Mouse (Mus musculus) E14TG2a.4 (cell line): ENCODE data around the gene Cngb1.
A peak's percentile ranks its signal among the peaks of the same experiment; 100 is the strongest.

Experiments used
- H3K27me3 ChIP-seq: 2 replicates; pipeline ENCODE4 v1.6.1; 2014; ENCODE audit warnings: low read length, control low read depth; ENCODE audit not compliant: insufficient read depth
- H3K36me3 ChIP-seq: 2 replicates; pipeline ENCODE4 v1.6.1; 2014; ENCODE audit warnings: low read length, control low read depth; ENCODE audit not compliant: insufficient read depth
- H3K4me1 ChIP-seq: replicated peaks from 2 replicates; pipeline ENCODE4 v1.6.1; 2014; ENCODE audit warnings: low read depth, low read length, control low read depth
- H3K4me3 ChIP-seq: replicated peaks from 2 replicates; pipeline ENCODE4 v1.5.1; 2014; ENCODE audit warnings: mild to moderate bottlenecking, low read length
- H3K9me3 ChIP-seq: 2 replicates; pipeline ENCODE4 v1.6.1; 2014; ENCODE audit warnings: low read length, control low read depth
- CTCF ChIP-seq: conservative IDR thresholded peaks from 2 replicates; pipeline ENCODE4 v1.5.1; 2014; ENCODE audit warnings: low read length
- NANOG ChIP-seq: IDR thresholded peaks from 2 replicates; pipeline ENCODE4 v1.6.1; 2014; ENCODE audit warnings: borderline replicate concordance, low read length, mixed read lengths
- POU5F1 ChIP-seq: IDR thresholded peaks from 2 replicates; pipeline ENCODE4 v1.6.1; 2014; ENCODE audit warnings: low read length, borderline replicate concordance

The Cngb1 gene

DNA sequence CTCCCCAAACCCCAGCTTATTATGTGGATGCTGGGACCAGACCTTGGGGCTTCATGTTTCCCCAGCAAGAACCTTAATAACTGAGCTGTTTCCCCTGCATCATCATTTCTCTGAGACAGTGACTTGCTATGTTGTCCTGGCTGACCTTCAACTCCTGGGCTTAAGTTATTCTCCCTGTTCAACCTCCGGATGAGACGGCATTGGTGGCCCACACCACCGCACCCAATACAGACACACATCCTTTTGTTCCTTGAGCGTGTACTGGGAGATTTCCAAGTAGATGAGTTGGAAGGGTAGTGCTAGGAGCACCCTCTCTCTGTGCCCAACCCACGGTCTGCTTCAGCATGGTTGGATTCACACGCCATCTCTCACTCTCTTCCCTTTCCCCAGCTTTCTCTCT is 7.5 kb upstream of the Cngb1 start:
- Histone ChIP-seq H3K27me3 (peaks cover 25% of the 10 kb centered on the region), H3K36me3 (no peaks in the 10 kb centered on the region), H3K9me3 (no peaks in the 10 kb centered on the region), H3K4me3 (no peak overlapping the region), H3K4me1 (peaks cover 22% of the 10 kb centered on the region)
- TF ChIP-seq CTCF (no peak), NANOG (no peak), POU5F1 (no peak)

DNA sequence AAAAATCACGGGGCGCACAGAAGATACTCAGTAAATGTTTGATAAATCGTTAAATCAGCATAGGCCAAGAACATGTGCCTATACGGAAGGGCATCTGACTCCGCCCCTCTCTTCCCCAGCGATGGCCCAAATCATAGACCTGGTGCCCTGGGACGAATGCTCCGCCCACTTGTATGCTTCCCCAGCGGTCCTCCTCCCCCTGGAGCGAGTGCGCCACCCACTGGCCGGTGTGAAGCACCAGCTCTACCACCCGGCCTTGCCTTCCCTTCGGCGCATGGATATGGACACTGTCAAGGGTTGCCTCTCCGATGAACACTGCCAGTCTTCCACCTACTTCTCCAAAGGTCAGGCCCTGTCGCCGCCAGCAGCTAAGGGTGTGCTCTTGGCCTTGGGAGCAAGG is 6.5 kb upstream of the Cngb1 start:
- Histone ChIP-seq H3K4me3 (peak overlapping the region; percentile 43; the same call in 1 of the 2 replicates), H3K9me3 (no peaks in the 10 kb centered on the region), H3K4me1 (peaks cover 22% of the 10 kb centered on the region), H3K36me3 (no peaks in the 10 kb centered on the region), H3K27me3 (peaks cover 16% of the 10 kb centered on the region)
- TF ChIP-seq CTCF: peak; percentile 52
- TF ChIP-seq POU5F1: no peak
- TF ChIP-seq NANOG: no peak

DNA sequence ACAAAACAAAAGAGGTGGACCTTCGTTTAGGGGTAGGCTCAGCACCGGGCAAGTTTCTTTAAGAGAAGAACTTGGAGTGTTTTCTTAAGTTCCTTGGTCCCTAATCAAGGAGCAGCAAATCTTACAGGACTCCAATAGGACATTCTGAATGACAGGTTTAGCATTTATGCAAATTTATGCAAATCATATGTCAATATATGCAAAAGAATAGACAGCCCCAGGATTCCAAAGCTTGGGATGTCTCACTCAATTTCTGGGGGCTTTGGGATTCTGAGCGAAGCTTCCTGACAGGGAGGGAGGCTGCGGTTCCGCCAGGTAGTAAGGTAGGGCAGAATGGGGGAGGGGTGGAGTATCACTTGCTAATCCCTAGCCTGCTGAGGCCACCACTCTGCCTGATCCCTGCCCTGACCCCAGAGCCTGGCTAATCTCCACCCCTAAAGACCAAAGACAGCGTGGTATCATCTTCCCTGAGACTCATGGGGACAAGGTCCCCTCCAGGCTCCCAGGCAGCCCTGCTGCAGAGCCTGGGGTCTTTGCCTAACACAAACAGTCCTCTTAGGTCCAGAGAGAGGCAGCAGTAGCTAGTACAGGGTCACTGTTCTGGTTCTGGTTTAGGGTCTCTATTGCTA is 4.1 kb upstream of the Cngb1 start, which contains the start of gene Tepp:
Gene Tepp (plus strand): TSS at position 225 of the 629 bp plus-strand sequence.
- TF ChIP-seq POU5F1 (peak; percentile 58; the same call in 1 of the 2 replicates), CTCF (no peak), NANOG (no peak)
- H3K27me3 ChIP-seq: peaks cover 11% of the 10 kb centered on the region
- H3K9me3 ChIP-seq: no peaks in the 10 kb centered on the region
- H3K4me1 ChIP-seq: peaks cover 22% of the 10 kb centered on the region
- H3K4me3 ChIP-seq: 0 out of 2 replicates have a peak within 1 kb of the TSS, but pooled peaks have one; percentile 1
- no peaks in the 10 kb centered on the region for H3K36me3 ChIP-seq

DNA sequence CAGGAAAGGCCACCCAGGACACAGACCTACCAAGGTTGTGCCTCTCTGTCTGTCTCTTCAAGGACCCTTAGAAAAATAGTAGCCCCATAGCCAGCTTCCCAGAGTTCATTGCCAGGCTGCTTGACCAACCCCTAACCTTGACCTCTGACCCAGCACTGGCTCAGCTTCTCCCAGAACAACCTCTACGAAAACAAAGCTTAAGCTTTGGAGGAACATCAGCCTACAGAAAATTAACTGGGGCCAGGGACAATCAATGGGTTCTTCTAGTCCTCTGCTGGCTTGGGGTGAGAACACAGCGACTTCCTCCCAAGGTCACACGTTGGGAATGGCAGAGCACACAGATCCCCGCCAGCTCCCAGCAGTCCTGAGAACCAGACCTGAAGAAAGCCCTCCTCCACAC is 859 bp downstream of the Cngb1 start:
- Histone ChIP-seq H3K4me3 (no peak overlapping the region), H3K27me3 (no peaks in the 10 kb centered on the region), H3K4me1 (peaks cover 8% of the 10 kb centered on the region), H3K9me3 (no peaks in the 10 kb centered on the region), H3K36me3 (no peaks in the 10 kb centered on the region)
- TF ChIP-seq CTCF: no peak
- TF ChIP-seq POU5F1: no peak
- TF ChIP-seq NANOG: no peak

DNA sequence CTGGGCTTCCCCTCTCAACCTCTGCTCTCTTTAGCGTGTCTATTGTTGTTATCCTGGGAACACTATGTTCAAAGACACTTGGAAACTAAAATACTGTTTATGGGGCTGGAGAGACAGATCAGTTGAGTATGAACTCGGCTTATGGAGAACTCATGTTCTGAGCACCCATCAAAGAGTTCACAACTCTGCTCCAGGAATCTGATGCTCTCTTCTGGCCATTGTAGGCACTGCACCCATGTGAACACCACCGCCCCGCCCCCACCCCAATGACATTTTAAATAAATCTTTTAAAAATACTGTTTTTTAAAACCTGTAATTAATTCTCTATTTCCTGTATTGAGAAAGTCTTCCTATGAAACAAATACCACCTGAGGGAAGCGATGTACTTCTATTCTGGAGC is 4.0 kb downstream of the Cngb1 start:
- H3K4me1 ChIP-seq: no peaks in the 10 kb centered on the region
- TF ChIP-seq CTCF (peak; percentile 58), NANOG (no peak)
- no peaks in the 10 kb centered on the region for H3K36me3 ChIP-seq
- peaks cover 4% of the 10 kb centered on the region; the same call in 1 of the 2 replicates for H3K27me3 ChIP-seq
- H3K9me3 ChIP-seq: 0 out of 2 replicates have a peak, but pooled peaks cover 3% of the 10 kb centered on the region
- H3K4me3 ChIP-seq: no peak overlapping the region

DNA sequence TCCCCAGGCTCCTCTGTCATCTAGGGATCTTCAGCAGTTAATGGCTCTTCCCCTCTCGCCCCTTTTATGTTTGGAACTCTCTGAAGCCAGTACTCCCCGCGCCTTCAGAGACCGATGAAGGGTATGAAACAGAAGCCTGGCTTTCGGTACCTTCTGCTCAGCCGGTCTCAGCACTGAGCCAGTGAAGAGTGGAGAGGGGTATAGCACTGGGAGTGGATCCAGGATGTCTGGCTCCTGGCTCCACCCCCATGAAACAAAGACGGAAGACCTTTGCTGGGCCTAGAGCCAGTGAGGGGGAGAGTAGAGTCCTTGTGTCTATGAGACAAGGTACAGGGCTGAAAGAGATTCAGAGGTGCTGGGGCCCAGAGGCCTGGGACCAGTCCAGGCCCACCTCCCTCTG is 12.5 kb downstream of the Cngb1 start:
- TF ChIP-seq POU5F1: no peak
- no peak for TF ChIP-seq NANOG
- no peak for TF ChIP-seq CTCF

DNA sequence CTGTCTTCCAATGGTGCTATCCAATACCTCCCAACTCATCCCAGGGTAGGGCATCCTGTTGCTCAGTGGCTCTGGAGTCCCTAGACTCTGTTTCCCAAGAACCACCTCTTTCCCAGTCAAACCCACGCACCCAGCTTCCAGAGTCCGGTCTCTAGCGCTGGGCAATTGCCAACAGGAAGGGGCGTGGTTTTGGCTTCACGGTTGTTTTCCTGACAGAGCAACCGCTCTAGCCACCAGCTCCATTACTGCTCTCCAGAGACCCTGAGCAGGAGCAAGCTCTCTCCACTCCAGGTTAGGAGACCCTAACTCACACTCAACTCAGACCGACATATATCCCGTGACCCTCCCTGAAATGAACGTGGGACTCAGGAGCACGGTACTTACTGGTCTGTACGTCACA is 13.2 kb downstream of the Cngb1 start:
- H3K4me3 ChIP-seq: peak overlapping the region; percentile 39; the same call in 1 of the 2 replicates
- no peaks in the 10 kb centered on the region for H3K36me3 ChIP-seq
- 0 out of 2 replicates have a peak, but pooled peaks cover 9% of the 10 kb centered on the region for H3K27me3 ChIP-seq
- TF ChIP-seq CTCF: no peak
- no peak for TF ChIP-seq POU5F1
- TF ChIP-seq NANOG: no peak
- peaks cover 23% of the 10 kb centered on the region for H3K4me1 ChIP-seq
- H3K9me3 ChIP-seq: no peaks in the 10 kb centered on the region

More for the DNA sequence above, 12.5 kb downstream of the Cngb1 start:
- Histone ChIP-seq H3K36me3 (no peaks in the 10 kb centered on the region), H3K4me3 (peak overlapping the region; percentile 56), H3K4me1 (peaks cover 23% of the 10 kb centered on the region), H3K9me3 (no peaks in the 10 kb centered on the region), H3K27me3 (0 out of 2 replicates have a peak, but pooled peaks cover 7% of the 10 kb centered on the region)

DNA sequence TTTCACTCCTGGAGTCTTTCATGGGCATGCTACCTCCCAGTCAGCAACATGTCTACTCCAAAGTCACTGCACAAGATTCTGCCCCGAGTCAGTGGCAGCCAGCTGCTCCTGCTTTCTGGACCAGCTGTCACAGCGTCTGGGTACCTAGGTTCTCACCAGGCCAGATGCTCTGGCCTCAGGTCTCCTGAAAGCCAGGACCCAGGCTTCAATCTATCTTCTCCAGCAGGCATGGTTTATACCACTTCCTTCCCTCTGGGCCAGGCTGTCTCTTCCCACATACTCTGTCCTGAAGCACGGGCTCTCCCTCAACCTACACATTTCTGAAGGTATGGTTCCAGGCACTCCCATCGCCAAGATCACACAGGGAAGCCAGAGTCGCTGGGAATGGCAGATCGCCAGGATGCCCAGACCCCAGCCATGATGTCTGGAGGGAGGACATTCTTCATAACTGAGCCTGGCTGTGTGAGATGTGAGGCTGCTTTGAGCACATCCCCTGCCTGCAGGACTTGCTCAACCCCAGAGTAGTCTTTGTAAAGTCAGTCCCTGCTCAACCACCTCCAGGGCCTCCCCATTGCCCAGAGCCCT is 17.2 kb downstream of the Cngb1 start:
- H3K27me3 ChIP-seq: 0 out of 2 replicates have a peak, but pooled peaks cover 10% of the 10 kb centered on the region
- no peaks in the 10 kb centered on the region for H3K9me3 ChIP-seq
- no peak for TF ChIP-seq POU5F1
- no peak for TF ChIP-seq NANOG
- no peak for TF ChIP-seq CTCF
- H3K4me3 ChIP-seq: no peak overlapping the region
- H3K4me1 ChIP-seq: peaks cover 16% of the 10 kb centered on the region
- no peaks in the 10 kb centered on the region for H3K36me3 ChIP-seq

DNA sequence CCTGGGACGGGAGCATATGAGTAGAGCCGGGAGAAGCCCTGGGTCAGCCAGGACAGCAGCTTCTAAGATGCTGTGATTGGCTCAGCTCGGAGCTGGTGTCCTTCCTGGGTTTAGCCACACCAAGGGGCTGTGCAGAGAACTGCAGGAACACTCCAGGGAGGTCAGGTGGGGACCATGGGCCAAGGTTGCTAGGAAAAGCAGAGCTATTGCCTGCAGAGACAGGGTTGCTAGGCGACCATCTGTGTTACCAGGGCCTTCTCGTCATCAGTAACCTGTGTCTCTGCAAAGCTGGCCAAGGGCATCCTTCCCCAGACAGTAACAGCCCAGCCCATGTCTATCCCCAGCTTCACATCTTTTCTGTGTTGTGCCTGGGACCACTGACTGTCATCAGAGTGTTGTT is 24.9 kb downstream of the Cngb1 start:
- Histone ChIP-seq H3K27me3 (no peaks in the 10 kb centered on the region; the same call in 1 of the 2 replicates), H3K36me3 (no peaks in the 10 kb centered on the region)
- no peak for TF ChIP-seq CTCF
- no peak for TF ChIP-seq NANOG
- TF ChIP-seq POU5F1: no peak

More for the DNA sequence above, 24.9 kb downstream of the Cngb1 start:
- Histone ChIP-seq H3K4me3 (no peak overlapping the region), H3K4me1 (no peaks in the 10 kb centered on the region), H3K9me3 (peaks cover 11% of the 10 kb centered on the region; the same call in 1 of the 2 replicates)
